Mouse (Mus musculus): ENCODE results near the gene Trim41.

Trim41 gene

DNA sequence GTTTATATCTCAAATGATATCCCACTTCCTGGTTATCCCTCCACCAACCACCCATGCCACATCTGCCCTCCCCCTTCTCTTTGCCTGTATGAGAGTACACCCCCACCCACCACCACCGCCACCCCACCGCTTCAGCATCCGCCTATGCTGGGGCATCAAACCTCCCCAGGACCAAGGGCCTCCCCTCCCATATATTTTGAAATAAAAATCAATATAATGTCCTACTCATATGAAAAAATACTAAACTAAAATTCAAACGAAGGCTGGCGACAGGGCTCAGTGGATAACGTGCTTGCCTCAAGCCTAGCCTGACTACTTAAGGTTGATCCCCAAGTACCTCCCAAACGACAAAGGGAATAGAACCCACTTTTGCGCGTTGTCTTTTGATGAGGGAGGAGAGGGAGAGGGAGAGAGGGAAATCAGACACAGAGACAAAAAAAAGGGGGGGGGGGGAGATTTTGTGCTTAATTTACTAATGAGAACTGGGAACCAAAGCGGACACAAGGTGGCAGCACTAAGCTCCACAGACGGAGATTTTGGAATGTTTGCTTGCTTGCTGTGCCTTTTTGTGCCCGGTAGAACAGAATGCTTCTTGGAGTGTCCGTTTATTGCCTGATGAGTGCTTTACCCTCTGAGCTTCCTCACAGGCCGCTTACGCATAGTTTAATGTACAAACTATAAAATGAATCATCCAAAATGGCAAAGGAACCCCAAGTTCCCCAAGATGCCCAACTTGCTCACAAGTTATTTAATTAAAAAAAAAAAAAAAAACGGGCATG is 28.7 kb downstream of the Trim41 start:
- DNase-seq: peak; percentile 79

DNA sequence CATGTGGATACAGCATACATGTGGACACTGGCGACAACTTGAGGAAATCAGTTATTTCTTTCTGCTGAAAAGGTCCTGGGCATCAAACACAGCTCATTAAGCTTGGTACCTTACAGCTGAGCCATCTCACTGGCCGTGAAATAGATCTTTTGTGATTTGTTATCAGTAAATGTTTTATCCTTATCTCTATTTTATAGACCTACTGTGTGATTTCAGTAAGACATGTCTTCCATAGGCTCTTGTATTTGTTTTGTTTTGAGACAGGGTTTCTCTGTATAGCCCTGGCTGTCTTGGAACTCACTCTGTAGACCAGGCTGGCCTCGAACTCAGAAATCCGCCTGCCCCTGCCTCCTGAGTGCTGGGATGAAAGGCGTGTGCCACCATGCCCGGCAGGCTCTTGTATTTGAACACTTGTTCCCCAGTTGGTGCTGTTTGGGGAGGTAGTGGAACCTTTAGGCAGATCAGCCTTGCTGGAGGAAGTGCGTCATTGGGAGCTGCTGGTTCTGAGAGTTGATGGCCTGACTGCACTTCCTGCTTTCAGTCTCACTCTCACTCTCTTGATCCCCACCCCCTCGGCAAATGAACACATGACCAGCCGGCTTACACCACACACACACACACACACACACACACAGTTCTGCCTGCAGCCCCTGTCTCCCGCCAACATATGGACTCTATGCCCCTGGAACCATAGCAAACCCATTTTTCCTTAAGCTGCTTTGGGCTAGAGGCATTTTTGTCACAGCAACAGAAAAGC is 29.5 kb downstream of the Trim41 start:
- DNase-seq: no peak

DNA sequence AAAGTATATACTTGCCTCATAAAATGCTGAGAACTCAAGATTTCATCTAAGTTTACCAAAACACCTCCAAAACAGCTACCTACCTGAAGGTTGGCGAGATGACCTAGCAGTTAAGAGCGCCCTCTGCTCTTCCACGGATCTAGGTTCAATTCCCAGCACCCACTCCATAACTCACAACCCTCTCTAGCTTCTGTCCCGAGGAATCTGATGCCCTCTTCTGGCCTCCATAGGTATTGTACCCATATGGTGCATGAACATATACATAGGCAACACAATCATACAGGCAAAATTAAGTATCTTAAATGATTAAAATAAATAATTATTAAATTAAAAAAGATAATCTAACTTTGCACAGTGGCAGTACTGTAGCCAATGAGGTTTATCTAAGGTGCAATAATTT is 34.9 kb downstream of the Trim41 start:
- no peak for DNase-seq

- DNase-seq: no peak
Observed at GRCm38 (mm10) chr11:48779450-48779849, 37.7 kb downstream of the Trim41 start.

- DNase-seq: no peak
Observed at GRCm38 (mm10) chr11:48777303-48777702, 39.9 kb downstream of the Trim41 start.

DNA sequence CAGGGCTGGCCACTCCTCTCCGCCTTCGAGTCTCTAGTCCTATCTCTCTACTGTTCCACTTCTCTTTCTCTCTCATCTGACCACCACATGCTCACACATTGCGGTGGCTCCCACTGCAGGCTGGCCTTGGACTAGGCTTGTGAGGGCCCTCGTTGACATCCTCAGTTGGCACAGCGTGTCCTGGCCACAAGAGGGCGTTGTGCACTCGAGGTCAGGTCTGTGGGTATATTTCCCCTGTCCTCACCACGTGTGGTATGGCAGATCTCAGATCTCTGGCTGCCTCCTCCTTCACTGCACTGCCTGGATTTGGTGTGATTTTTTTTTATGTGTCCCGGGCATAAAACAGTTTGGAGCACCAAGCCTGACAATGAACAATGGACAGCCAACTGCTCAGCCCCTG is 40.5 kb downstream of the Trim41 start:
- no peak for DNase-seq

GRCm38 (mm10) chr11:48775483-48775882 is 41.7 kb downstream of the Trim41 start:
- DNase-seq: peak; percentile 35

DNA sequence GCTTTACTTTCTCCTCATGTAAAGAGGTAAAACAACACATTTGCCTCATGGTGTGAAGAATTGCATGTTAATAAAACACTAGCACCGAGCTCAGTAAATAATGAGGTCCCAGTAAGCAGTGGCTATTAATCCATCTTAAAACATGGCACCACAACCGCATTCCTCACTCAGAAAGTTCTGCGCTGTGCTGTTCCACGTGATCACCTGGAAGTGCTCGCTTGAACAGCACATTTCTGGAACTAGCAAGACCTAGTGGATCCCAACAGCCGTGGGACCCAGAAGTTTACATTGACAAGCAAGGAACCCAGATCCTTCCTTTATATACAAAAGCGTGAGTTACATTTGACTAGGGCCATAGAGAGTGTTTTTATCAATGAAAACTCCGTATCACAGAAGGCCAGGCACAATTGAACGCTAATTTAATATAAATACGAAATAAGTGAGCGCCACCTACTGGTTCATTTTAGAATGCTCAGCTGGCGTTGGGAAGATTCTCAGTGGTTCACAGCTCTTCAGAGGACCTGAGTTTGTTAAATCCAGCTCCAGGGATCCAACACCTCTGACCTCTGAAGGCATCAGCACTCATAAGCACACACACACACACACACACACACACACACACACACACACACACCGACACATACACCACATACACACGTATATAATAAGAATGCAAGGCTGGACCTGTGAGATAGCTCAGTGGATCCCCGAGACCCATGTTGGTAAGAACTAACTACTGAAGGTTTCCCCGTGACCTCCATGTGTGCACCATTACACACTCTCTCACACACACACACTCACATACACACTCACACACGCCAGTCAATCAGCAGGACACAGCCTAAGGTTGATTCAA is 42.5 kb downstream of the Trim41 start:
- peak; percentile 51 for DNase-seq

- no peak for DNase-seq
Observed at GRCm38 (mm10) chr11:48771691-48772090, 45.5 kb downstream of the Trim41 start.

GRCm38 (mm10) chr11:48767195-48767876 is 49.8 kb downstream of the Trim41 start:
- no peak for DNase-seq

DNA sequence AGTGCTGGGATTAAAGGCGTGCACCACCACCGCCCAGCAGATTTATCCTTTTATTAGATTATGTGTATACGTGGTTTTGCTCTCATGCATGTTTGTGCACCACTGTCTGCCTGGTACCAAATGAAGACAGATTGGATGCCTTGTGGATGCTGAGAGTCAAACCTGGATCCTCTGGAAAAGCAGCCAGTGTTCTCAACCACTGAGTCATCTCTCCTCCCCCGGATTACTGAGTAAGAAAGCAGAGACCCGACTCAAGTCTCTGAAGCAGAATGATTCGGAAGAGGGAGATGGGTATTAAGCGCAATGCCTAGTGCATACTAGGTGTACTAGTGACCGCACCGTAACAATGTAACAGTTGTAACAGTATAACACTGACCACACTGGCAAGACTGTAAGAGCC is 53.0 kb downstream of the Trim41 start:
- no peak for DNase-seq

DNA sequence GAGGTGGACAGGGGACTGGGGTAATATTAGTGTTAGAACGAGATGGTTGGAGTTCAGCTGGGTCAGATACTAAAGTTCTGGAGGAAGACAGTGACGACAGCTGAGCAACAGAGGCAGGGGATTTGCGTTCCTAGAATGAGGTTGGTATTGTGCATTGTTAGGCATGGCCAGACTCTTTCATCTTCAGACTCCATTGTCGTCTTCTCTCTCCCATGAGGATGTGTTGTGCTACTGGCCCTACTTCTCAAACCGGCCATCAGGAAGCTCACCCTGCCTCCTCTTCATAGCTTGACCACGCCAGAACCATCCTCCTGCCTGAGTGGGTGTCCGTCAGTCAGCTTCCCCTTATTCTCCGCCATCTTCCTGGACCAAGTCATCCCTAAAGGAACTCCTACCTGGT is 58.1 kb downstream of the Trim41 start:
- DNase-seq: no peak

All from cerebellum, adult 8-10 months (tissue).